Mouse (Mus musculus) left cerebral cortex, adult 2 months (tissue): ENCODE data around the gene Akr1b10. TPM values are rescaled to one million over a fixed set of nuclear protein-coding genes. Genes with fewer than 3 reads are reported as not detected.
"Not testable (repeated sequence)": the region's sequence is repeated elsewhere in the genome, so short reads cannot be mapped to it uniquely, and the experiment has no call there.

ENCODE experiments used
- DNase-seq, 2 experiments: peaks; one replicate each; pipeline ENCODE4 v3.0.0; 2021 to 2022; ENCODE audit warnings: low spot score in 2 of 2, mixed read lengths in 1 of 2; ENCODE audit errors: extremely low spot score in 1 of 2
- H3K27ac ChIP-seq: fragments of 200-600 bp; 2 replicates; pipeline ENCODE4 v1.8.1; 2022
- H3K4me3 ChIP-seq: fragments of 200-600 bp; 2 replicates; pipeline ENCODE4 v1.8.1; 2022
- CTCF ChIP-seq: fragments of 200-600 bp; IDR thresholded peaks from 2 replicates; pipeline ENCODE4 v1.8.1; 2022; ENCODE audit warnings: antibody characterized with exemption, mild to moderate bottlenecking, moderate library complexity
- intact Hi-C: fragments of 180-260 bp; cut with DNase I; formaldehyde crosslinking; loops from one replicate; pipeline ENCODE4 v1.15.1; 2025
- long read RNA-seq, 2 experiments: library from polyadenylated mRNA; stranded (forward); transcript quantifications; one replicate each; pipeline ENCODE4 v2.0.0; 2021; ENCODE audit warnings: borderline mapping rate in 2 of 2
- total RNA-seq, 2 experiments: library from RNA; stranded (reverse); gene quantifications; 2 replicates each; pipeline ENCODE4 v1.2.3; 2021

Akr1b10 gene
- total RNA-seq: 10 to 100 TPM; 21.0 to 24.2 TPM
- long read RNA-seq, experiment 1, transcript Akr1b10-201 (10 exons, 1,371 nt): major isoform, 8 of 12 reads
- long read RNA-seq, experiment 1, partial matches to known transcripts: 1 of 12 reads
- long read RNA-seq, experiment 1, other reads (novel, unspliced or antisense): 3 of 12 reads
- long read RNA-seq, experiment 2, transcript Akr1b10-201 (10 exons, 1,371 nt): major isoform, 7 of 10 reads
- long read RNA-seq, experiment 2, partial matches to known transcripts: 0 of 10 reads
- long read RNA-seq, experiment 2, other reads (novel, unspliced or antisense): 0 of 10 reads

GRCm38 (mm10) chr6:34384110-34384661 is at the start of gene Akr1b10:
TSS of gene Akr1b10 (plus strand) at chr6:34384218.
- no peak for TF ChIP-seq CTCF
- Histone ChIP-seq H3K27ac (peak within 1 kb of the TSS; percentile 86), H3K4me3 (peak within 1 kb of the TSS; percentile 53)
- DNase-seq: peak; percentile 68 to 76
- intact Hi-C loops: no loop called here

DNA sequence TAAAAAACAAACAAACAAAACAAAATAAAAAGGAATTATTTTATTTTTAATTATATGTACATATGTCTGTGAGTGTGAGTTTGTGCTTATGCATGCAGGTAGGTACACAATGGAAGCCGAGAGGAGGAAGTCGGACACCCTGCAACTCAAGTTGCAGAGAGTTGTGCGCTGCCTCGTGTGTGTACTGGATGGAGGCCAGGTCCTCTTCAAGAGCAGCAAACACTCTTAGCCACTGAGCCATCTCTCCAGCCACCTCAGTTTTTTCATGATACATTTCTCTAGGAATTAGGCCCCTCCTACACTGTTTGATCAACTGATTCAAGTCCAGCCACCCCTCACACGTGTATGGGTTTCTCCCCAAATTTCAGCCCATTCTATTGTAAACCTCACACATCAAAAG is 49.3 kb upstream of the Akr1b10 start:
- Histone ChIP-seq H3K27ac (no peak overlapping the region), H3K4me3 (no peak overlapping the region)
- intact Hi-C loops: no loop called here
- no peak for DNase-seq
- no peak for TF ChIP-seq CTCF

- intact Hi-C loops: no loop called here
- Histone ChIP-seq H3K27ac (no peak overlapping the region), H3K4me3 (no peak overlapping the region)
- no peak for TF ChIP-seq CTCF
- no peak for DNase-seq
Measured at GRCm38 (mm10) chr6:34337799-34338198, 46.2 kb upstream of the Akr1b10 start.

DNA sequence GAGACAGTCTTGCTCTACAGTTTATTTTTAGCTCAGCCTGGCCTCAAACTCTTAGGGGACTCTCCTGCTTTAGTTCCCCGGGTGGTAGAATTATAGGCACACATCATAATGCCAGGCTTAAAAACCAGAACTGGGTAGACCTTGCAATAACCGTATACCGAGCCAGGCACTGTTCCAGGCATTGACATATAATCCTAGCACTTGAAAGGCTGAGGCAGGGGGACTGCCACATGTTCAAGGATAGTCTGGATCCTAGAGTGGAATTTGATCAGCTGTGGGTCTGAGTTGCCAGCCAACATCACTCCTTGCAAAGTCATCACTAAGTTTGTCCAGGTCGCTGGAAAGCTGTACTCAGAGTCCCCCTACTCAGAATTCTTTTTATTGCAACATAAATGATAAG is 42.0 kb upstream of the Akr1b10 start:
- TF ChIP-seq CTCF: no peak
- intact Hi-C loops: no loop called here
- no peak overlapping the region for H3K4me3 ChIP-seq
- H3K27ac ChIP-seq: no peak overlapping the region
- DNase-seq: no peak

DNA sequence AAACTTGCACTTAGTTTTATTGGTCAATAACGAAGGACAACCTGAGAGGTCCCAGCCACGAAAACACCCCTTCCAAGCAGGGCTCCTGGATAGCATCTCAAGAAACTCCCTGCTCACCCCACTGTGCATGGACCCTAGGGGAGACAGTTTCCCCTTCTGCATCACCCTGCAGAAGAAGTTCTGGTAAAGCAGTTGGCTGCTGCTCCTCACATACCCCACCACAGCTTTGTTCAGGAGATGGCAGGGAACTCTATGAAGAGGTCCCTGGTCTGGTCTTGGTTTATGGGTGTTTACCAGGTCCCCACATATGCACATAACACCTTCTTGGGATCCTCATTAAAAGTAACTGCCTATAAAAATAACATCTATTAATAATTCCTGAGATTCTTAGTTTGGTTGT is 41.5 kb upstream of the Akr1b10 start:
- DNase-seq: no peak
- no peak overlapping the region for H3K27ac ChIP-seq
- intact Hi-C loops: no loop called here
- no peak overlapping the region for H3K4me3 ChIP-seq
- no peak for TF ChIP-seq CTCF

- intact Hi-C loops: no loop called here
- Histone ChIP-seq H3K4me3 (no peak overlapping the region), H3K27ac (no peak overlapping the region)
- TF ChIP-seq CTCF: no peak
- DNase-seq: no peak
Measured at GRCm38 (mm10) chr6:34343426-34343825, 40.6 kb upstream of the Akr1b10 start.

DNA sequence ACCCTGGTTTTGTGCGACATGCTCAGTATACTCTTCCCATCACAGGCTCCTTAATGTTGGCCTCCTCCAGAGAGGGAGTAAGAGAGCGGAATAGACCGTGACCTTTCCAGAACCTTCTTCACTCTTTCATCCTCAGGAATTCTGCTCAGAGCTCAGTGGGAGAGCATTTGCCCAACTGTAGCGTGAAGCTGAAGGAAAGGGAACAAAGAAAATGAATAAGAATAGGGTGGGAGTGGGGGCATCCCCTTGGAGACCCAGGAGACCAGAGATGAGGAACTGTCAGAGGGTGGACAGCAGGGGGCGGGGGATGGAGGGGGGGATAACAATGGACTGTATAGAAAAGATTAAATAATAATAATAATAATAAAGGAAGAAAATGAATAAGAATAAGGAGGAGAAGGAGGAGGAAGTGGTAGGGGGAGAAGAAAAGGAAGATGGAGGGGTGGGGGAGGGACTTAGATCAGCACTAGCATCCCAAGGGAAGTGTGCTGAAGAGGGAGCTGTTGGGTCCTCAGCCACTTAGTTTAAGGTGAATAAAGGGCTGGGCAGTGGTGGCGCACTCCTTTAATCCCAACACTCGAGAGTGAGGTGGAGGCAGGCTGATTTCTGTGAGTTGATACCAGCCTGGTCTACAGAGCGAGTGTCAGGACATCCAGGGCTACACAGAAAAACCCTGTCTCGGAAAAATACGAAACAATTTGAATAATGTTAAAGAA is 39.7 kb upstream of the Akr1b10 start:
- no peak for DNase-seq
- Histone ChIP-seq H3K27ac (no peak overlapping the region), H3K4me3 (no peak overlapping the region)
- no peak for TF ChIP-seq CTCF
- intact Hi-C loops: no loop called here

GRCm38 (mm10) chr6:34344935-34345334 is 39.1 kb upstream of the Akr1b10 start:
- Histone ChIP-seq H3K27ac (no peak overlapping the region), H3K4me3 (no peak overlapping the region)
- DNase-seq: no peak
- no peak for TF ChIP-seq CTCF
- intact Hi-C loops: no loop called here

GRCm38 (mm10) chr6:34346096-34346898 is 37.7 kb upstream of the Akr1b10 start:
- Histone ChIP-seq H3K27ac (no peak overlapping the region), H3K4me3 (no peak overlapping the region)
- DNase-seq: peak; percentile 71 to 79
- peak; percentile 88 for TF ChIP-seq CTCF
- intact Hi-C loops: loop anchor here (1.0 kb wide), 2 partner anchors 25 to 53 kb away; no protein-coding TSS in a partner anchor

DNA sequence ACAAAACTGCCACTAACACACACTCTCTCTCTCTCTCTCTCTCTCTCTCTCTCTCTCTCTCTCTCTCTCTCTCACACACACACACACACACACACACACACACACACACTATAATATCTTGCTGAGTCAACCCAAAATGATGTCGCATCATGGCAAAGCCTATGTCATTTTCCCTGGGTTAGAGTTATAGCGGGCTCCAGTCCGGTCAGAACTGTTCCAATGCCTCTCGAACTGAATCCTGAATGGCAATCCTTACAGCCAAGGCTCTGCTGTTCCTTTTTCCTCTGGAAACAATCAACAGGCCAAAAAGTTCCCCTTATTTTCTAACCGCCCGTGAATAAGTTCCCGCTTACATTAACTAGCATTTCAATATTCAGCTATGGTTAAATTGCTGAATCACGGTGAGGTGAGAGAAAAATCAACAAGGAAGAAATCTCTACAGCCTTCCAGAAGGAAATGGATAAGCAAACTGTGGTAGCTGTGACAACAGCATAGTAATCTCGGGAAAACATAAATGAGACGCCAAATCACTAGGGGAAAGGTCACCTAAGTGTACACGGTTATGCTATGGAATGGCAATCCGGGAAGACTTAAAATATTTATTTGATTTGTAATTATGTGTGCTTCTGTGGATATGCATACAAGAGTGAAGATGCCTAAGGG is 33.9 kb upstream of the Akr1b10 start:
- no peak for DNase-seq
- intact Hi-C loops: no loop called here
- H3K27ac ChIP-seq: no peak overlapping the region
- TF ChIP-seq CTCF: no peak
- no peak overlapping the region for H3K4me3 ChIP-seq

- H3K4me3 ChIP-seq, DNase-seq, H3K27ac ChIP-seq, intact Hi-C loops: not testable (repeated sequence)
Measured at GRCm38 (mm10) chr6:34351481-34351880, 32.5 kb upstream of the Akr1b10 start.
